Mouse (Mus musculus) adrenal gland, adult 18-20 months (tissue): Measurements from ENCODE around the gene D130052B06Rik. TPM values are rescaled to one million over a fixed set of nuclear protein-coding genes. Genes with fewer than 3 reads are reported as not detected.

Experiments
- DNase-seq, 2 experiments: peaks; one replicate each; pipeline ENCODE4 v3.0.0; 2021 to 2022; ENCODE audit warnings: low spot score in 2 of 2
- total RNA-seq, 2 experiments: library from RNA; stranded (reverse); gene quantifications; 1 replicate in 1 of 2; 2 replicates in 1 of 2; pipeline ENCODE4 v1.2.3; 2021

Gene D130052B06Rik
- total RNA-seq, 2 experiments from 2014 or later, result not detected

DNA sequence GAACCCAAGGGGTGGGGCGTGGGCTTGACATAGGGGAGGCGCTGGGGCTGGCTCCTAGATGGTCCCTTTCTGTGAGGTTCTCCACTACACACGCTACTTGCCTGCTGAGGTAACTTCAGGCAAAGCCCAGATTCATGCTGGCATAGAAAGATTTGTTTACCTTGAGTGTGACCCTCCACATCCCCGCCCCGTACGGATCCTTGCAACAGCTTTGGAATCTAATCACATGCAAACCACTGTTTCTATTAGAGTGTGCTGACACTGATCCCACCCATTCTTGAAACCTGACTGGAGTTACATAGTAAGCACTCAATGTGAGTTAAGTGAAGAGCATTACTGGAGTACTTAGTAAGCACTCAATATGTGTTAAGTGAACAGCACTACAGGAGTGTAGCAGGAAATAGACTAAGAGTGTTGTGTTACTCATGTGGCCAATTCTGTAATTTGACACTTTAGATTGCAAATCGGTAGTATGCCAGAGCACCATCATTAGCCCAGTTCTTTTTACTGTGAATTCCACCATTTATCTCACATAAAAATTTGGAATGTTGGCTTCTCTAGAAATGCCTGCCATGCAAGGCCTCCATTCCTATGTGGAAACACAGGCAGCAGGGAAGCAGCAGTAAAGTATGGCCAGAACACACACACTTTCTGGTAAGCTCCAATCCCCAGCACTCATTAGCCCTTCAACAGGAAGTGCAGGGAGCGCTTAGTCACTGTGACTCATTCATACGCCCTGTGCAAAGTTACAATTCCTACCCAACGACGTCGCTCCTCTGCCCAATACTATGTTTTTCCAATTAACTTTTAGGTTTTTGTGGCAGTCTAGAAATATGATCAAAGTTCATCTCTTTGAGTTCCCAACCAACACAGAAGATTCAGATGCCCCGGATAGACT is 61.2 kb downstream of the D130052B06Rik start:
- DNase-seq, result no peak

DNA sequence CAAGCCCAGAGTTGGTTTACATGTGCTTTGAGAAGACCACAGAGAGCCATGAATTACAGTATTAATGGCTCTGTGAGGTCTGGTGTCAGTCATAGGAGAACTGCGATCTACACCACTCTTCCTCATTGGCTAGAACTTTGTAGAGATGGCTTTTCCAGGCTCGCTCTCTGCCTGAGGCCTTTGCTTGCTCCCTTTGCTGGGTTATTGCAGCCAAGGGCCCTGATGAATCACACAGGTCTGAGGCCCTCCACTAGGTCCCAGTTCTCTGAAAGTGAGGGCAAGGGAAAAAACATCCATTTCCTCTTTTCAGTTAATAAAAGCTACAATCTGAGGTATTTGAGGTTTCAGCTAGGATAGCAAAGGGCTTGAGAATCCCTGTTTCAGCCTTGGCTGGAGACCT is 64.5 kb downstream of the D130052B06Rik start:
- DNase-seq, result no peak

DNA sequence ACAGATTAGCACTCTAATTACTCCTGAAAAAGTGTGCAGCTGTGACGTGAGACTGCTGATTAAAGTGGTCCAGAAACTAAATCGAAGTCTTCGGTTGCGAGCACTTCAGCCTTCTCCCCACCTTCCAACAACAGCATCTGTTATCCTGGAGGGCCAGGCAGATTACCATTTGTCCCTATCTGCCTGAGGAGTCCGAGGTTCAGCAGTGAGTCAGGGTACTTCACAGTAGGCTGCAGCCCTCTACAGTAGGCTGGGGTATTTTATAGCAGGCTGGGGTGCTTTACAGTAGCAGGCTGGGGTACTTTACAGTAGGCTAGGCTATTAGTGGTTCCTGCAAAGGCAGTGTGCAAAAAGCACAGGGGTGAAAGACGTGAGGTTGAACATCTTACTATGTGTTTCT is 69.3 kb downstream of the D130052B06Rik start:
- no peak for DNase-seq

DNA sequence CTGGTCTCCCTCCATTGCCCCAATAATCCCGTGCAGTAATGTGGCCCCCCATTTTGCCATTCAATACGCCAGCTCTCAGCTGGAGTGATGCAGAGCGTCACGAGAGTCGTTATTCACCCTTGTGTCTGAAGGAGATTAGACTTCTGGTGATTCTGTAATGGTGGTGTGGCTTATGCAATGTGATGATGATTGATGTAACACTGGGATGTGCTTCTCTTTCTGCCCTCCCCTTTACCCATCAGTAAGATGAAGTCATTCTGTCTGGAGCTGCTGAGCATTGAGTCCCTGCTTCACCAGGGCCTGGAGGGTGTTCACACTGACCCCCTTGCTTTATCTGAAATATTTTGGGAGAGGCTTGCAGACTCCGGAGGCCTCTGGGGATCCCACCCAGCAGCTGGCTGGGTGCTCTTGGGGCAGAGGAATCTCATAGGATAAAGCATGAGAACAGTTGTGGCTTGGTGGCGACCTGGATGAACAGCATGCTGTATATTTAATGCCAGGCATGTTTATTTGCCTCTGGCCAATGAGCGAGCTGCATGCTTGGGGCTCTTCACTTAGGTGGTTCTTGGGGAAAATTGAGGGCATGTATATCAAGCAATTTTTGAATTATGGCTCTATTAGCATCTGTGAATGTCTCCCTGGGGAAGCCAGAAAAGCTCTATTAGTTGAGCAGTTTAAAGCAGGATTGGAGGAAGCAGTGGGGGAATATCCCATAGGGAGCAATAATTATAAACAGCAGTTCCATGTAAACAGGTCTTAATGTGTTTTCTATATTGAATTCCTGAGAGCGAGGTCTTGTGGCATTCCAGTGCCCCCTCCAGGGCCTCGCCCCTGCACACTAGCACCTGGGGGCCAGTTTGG is 71.2 kb downstream of the D130052B06Rik start:
- no peak for DNase-seq

Other genes starting within 250 kb of the D130052B06Rik start
- 1 to 10 TPM; 1.9 to 2.0 TPM for gene Ranbp17, start 85.6 kb upstream of the D130052B06Rik start, total RNA-seq
- gene Gabrp, start 20.3 kb upstream of the D130052B06Rik start, total RNA-seq, result not detected